Mouse (Mus musculus): ENCODE measurements around the gene Igf1r.

DNA sequence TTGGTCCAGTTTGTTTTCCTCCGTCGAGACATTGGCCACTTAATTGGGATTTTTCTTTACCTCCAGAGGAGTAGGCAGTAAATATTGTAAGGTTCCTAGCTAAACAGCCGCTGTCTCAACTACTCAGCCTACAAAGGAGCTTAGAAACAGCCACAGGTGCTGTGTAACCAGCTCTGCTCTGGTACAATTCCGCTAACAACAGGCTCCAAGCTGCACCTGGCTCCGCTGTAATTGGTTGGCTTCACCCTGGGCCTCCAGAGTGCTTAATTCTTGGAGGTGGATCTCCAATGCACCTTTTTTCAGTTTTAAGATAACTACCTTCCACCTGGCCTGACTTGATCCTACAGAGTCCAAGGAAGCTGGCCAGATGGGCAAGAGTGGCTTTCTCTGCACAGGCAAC lies 271.4 kb downstream of the Igf1r start:
- TF ChIP-seq CTCF (IDR thresholded peaks at IDR 0.05; ENCODE audit: low read depth): no peak
- no peak for TF ChIP-seq EP300 (optimal IDR thresholded peaks at IDR 0.05)
